Mouse (Mus musculus) heart, adult 11 months (tissue): ENCODE data around the gene Begain.

Experiments
- DNase-seq: peaks from one replicate; pipeline ENCODE4 v3.0.0; 2022

The Begain gene

GRCm38 (mm10) chr12:109053020-109053806 lies 14.8 kb downstream of the Begain start:
- DNase-seq = no peak

- DNase-seq = no peak
Measured at GRCm38 (mm10) chr12:109049949-109050348, 18.1 kb downstream of the Begain start.

- no peak for DNase-seq
Measured at GRCm38 (mm10) chr12:109045581-109045980, 22.4 kb downstream of the Begain start.

- no peak for DNase-seq
Measured at GRCm38 (mm10) chr12:109044497-109044896, 23.5 kb downstream of the Begain start.

DNA sequence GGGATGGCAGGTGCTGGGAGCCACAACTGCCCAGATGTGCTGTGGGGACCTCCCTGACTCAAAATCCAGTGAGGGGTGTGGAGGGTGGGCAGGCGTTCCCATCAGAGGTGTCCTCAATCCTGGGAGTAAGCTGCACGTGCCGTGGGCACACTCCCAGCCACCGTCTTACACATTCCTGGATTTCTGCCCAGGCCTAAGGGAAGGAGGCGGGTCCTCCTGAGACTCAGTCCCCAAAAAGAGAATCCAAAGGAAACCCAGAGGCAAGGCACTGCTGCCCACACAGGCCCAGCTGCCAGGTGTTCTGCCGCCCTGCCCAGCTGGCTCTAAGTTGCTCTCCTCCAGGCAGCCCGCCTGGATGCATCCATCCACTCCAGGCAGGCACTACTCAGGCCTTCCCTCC lies 28.7 kb downstream of the Begain start:
- DNase-seq = no peak

- no peak for DNase-seq
Measured at GRCm38 (mm10) chr12:109038179-109038819, 29.7 kb downstream of the Begain start.

- no peak for DNase-seq
Measured at GRCm38 (mm10) chr12:109037026-109037425, 31.0 kb downstream of the Begain start.

- no peak for DNase-seq
Measured at GRCm38 (mm10) chr12:109023780-109024179, 44.2 kb downstream of the Begain start.

DNA sequence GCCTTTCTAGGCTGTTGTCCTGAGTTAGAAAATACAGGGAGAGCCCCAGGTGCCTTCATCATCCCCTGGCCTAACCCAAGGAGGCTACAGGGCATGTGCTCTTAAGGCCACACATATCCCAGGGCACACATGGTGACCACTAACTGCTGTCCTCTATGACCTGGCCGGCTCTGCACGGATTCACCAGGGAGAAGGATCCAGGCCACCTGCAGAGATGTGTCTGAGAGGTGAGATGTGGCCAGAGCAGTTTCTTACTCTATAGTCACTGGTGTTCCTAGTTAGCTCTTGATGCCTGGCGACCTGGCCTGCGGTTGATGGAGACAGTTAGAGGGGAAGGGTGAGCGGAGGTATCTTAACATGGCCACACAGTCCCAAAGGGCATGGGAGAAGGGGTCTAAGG lies 45.1 kb downstream of the Begain start:
- DNase-seq = no peak

DNA sequence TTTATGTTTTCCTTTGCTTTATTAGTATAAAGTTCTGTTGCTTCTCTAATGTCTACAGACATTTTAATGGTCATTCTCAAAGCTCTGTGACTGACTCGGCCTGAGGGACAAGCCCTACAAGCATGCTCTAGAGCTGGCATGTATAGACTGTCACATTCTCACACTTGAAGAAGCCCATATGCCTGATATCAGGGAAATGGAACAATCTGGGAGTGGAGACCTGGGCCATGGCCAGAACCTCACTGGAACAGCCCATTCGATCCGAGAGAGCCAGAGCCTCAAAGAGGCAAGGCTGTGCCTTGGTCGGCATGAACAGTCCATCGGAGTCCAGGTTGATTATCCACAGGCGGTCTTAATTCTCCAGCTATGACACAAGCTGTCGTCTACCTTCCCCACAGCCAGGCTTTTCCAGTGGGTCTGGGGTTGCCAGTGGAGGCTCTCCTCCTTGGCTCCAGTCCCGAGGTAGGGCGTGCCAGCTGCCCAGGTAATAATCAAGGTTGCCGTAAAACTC lies 45.8 kb downstream of the Begain start:
- DNase-seq = no peak

- DNase-seq = no peak
Measured at GRCm38 (mm10) chr12:109010070-109010649, 57.9 kb downstream of the Begain start.

- DNase-seq = no peak
Measured at GRCm38 (mm10) chr12:109002978-109003377, 65.0 kb downstream of the Begain start.

- DNase-seq = no peak
Measured at GRCm38 (mm10) chr12:108997249-108997648, 70.8 kb downstream of the Begain start.

- DNase-seq = no peak
Measured at GRCm38 (mm10) chr12:108995976-108996636, 71.9 kb downstream of the Begain start.

DNA sequence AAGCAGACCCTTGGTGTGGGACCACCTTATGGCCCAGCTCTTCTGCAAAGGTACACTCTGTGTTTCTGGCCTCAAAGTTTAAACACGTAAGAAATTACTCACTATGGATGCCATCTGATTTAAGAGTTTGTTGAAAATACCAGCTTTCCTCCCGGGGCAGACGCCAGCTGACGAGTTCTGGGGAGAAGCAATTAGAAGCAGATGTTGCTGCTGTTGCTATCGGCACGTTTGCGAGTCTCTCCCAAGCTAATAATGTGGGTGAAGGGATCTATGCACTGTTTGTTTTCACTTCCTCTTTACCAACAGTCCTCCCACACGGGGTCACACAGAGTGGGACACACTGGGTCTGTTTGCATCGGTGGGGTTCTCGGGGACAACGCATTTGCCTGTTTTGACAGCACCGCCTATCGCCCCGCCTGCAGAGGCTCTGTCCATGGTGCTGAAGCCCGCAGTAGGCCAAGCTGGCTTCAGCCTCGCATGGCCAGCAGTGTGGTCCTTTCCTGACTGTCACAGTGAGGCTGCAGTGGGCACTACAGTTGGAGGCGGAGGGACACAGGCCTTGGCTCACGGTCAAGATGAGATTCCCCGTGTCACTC lies 73.5 kb downstream of the Begain start:
- peak; percentile 94 for DNase-seq

GRCm38 (mm10) chr12:108993046-108993445 lies 75.0 kb downstream of the Begain start:
- DNase-seq = no peak

- peak; percentile 91 for DNase-seq
Measured at GRCm38 (mm10) chr12:108990425-108990824, 77.6 kb downstream of the Begain start.

GRCm38 (mm10) chr12:108987448-108987847 lies 80.6 kb downstream of the Begain start:
- no peak for DNase-seq

DNA sequence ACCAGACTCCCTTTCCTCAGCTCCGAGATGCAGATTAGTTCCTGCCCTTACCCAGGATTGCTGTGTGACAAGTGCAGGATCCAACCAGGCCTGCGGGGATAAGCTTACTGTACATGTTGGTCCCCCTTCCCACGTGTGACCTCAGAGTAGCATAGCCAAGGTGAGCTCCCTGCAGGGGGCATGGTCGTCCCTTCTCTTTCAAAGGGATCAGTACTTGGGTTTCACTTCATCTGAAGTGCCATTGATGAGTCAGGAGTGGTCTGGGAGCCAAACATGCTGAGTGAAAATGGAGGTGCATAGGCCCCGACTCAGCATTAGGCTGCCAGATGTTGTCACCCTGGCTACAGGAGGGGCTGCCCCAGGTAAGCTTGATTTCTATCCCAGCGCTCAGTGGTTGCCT lies 83.0 kb downstream of the Begain start:
- no peak for DNase-seq

DNA sequence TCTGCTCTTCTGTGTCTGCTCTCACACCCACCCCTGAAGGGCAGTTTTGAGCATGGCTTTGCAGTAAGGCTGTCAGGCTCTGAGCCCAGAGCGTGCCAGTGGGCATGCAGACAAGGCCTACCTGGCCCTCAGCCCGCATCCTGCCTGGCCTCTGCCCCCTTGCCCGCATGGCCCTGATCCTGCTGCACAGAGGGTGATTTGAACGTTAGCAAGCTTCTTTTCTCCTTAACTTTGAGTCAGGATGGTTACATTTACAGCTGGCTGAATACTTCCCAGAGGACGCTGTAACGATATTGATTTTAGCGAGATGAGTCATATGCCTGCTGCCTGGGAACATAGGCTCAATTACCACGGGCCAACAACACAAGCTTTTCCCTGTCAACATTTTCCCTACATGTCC lies 83.5 kb downstream of the Begain start:
- no peak for DNase-seq

DNA sequence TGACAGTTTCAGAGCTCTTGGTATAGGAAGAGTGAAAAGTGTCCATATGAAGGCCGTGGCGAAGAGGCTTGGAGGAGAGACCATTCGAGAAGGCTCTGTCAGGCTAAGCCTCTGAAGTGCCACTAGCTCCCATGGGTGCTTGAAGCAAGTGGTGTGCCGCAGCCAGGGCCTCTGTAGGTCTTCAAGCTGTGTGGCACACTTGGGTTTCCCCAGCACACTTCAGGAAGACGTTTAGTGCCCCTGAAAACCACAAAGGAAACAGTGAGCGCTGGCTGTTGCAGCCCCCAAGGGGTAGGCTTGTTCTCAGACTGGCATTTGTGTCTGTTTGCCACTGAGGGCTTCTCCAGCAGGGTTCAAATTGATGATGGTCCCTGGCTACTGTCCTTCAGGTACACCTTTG lies 84.5 kb downstream of the Begain start:
- DNase-seq = no peak

DNA sequence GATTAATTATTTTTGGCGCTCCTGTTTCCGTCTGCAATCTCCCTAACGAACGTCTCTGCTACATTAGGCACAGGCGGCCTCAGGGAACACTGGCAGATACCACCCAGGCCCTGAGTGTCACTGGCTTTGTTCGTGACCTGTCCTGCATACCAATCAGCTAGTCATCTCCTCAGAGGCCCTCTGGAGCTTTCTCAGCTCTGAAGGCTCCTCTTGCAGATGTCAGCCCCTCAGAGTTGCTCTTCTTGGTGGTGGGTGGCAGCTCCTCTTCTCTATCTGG lies 85.4 kb downstream of the Begain start:
- no peak for DNase-seq
